Mouse (Mus musculus) CD4-positive helper T cell, adult 2 months (primary cell): ENCODE measurements around the gene Ric3.

Source experiments
- DNase-seq: peaks from one replicate; pipeline ENCODE4 v3.0.0-alpha.2; 2012; ENCODE audit warnings: low read depth, missing footprints, low spot score

Gene Ric3

DNA sequence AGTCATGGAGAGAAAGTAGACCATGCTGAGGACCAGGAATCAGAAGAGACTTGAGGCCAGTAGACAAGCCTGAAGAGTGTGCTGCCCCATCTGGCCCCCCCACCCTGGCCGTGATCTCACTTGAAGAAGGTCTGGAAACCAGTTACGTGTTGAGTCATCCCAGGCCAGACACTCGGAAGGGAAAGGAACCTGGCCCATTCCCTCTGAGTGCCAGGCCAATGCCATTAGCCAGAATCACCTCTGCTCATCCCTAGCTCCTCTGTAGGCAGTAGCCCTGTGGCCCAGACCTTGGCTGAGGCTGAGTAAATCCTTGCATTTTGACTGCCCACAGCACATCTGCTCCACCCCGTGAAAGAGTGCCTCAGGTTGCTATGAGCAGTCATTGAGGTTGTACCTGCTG lies 81.2 kb downstream of the Ric3 start:
- DNase-seq = no peak

DNA sequence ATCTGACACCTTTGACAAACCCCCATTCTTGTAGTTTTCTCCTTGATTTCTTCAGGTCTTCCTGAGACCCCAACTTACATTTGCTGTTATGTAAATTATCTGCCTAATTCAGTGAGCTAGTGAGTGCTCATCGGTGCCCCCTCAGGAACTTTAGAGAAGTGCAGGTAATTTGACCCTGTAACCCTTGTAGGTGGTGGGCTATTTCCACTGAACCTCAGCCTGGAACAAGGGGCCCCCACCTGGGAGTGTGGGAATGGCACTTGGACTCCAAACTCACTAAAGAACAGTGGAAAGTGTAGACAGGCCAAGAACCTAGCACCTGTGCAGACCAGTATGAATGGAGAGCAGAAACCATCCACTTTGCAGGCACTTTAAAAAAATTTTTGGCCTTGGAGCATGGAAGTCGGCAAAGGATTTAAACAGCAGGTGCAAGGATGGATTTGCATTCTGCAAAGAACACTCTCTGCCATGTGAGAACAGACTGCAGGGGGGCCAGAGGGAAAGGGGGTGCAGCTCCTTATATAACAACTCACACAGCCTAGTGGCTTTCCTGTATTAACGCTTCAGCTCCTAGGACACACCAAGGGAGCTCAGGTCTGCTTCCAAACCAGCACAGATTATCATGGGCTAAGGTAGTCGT lies 82.7 kb downstream of the Ric3 start:
- no peak for DNase-seq

DNA sequence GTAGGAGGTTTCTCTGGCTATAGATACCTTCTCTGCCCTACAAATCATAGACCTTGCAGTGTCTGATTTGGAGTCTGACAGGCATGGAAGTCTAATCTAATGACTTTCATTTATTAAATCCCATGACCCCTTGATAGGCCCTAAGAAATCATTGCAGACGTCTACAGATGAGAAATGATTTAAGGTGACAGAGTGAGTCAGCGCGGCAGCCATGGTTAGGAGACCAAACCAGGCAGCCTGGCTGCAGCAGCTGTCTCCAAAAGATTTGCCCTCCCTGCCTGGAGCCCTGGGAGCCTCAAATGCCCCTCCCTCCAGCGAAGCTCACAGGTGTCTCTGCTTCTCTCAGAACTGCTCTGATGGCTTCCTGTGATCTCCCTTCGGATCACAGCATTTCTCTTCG lies 87.0 kb downstream of the Ric3 start:
- DNase-seq = no peak

DNA sequence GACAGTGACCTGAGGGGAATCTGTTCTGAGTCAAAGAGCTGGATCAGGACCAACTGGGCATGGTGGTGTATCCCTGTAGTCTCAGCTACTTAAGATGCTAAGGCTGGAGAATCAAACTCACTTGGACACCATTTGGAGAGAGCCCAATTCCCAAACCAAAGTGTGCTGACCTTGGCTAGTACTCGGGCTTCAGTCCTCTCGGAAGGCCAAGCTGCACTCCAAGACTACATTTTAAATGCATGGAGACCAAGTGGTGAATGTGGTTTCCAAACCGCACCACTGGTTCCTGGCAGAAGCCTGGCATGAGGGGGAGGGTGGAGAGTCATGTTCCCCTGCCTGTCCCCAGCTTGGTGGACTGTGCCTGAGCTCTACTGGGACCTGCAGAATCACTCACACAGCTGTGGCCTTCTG lies 89.2 kb downstream of the Ric3 start:
- no peak for DNase-seq

DNA sequence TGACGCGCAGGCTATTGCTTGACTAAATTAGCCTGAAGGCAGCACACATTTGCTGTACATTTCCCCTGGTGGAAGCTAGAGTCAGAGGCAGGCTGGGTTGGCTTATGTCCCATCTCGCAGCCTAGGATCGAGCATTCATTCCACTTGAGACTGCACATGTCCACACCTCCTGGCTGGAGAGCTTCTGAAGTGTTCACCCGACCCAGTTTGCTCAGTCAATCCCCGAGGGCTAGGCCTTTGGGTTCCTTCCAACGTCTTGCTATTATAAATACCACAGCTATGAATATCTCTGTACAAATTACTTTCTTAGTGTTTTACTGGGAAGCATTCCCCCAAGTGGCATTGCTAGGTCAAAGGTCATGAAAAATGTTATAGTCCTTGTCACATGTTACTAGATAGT lies 89.9 kb downstream of the Ric3 start:
- DNase-seq = no peak

DNA sequence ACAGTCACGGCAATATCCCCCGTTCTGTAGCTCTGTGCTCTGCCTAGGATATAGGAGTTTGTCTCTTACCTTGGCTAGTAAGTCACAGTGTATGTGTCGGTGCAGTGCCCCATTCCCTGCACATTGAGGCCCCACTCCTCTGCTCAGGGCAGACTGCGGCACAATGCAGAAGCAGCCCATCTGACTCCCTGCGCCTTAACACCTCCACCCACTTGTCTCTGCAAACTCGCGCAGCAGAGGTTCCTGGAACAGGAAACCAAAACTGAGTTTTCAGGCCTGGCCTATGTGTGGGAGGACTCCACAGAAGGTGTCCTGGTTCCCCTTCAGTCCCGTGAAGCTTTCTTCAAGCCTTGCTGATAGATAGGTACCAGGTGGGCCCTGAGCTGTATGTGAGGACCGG lies 91.9 kb downstream of the Ric3 start:
- peak; percentile 20 for DNase-seq

DNA sequence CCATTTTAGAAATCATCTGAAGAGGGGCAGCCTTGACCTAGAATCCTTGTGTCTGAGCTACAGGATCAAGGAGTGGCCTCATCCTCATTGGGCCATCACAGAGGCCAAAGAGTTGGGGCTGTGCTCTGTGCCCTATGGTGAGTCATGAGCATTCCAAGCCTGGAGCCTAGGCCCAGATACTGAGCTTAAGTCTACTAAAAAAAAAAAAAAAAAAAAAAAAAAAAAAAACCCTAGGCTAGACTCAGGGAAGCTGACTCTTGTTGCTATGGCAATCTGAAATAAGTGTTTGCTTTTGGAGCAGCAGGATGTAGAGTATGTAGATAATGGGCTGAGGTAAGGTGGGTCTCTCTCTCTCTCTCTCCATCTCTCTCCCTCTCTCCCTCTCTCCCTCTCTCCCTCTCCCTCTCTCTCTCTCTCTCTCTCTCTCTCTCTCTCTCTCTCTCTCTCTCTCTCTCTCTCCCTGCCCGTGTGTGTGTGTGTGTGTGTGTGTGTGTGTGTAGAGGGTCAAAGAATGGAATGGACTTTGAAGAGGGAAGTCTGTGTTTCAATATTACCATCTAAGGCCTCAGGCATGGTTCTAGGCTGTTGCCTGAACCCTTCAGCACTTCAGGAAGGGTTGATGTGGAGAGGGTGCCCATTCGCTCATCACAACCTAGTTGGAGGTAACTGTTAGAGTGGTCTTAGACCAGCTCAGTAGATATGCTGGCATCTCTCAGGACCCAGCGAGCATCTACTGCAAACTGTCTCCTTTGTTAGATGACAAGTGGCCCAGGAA lies 97.0 kb downstream of the Ric3 start:
- DNase-seq = no peak
